Mouse (Mus musculus) E14TG2a.4 (cell line): ENCODE measurements around the gene Tab1.

Experiments used
- H3K27me3 ChIP-seq: 2 replicates; pipeline ENCODE4 v1.6.1; 2014; ENCODE audit warnings: low read length, control low read depth; ENCODE audit not compliant: insufficient read depth
- H3K36me3 ChIP-seq: 2 replicates; pipeline ENCODE4 v1.6.1; 2014; ENCODE audit warnings: low read length, control low read depth; ENCODE audit not compliant: insufficient read depth
- H3K4me1 ChIP-seq: replicated peaks from 2 replicates; pipeline ENCODE4 v1.6.1; 2014; ENCODE audit warnings: low read depth, low read length, control low read depth
- H3K4me3 ChIP-seq: replicated peaks from 2 replicates; pipeline ENCODE4 v1.5.1; 2014; ENCODE audit warnings: mild to moderate bottlenecking, low read length
- H3K9me3 ChIP-seq: 2 replicates; pipeline ENCODE4 v1.6.1; 2014; ENCODE audit warnings: low read length, control low read depth
- CTCF ChIP-seq: conservative IDR thresholded peaks from 2 replicates; pipeline ENCODE4 v1.5.1; 2014; ENCODE audit warnings: low read length
- NANOG ChIP-seq: IDR thresholded peaks from 2 replicates; pipeline ENCODE4 v1.6.1; 2014; ENCODE audit warnings: borderline replicate concordance, low read length, mixed read lengths
- POU5F1 ChIP-seq: IDR thresholded peaks from 2 replicates; pipeline ENCODE4 v1.6.1; 2014; ENCODE audit warnings: low read length, borderline replicate concordance

The Tab1 gene

DNA sequence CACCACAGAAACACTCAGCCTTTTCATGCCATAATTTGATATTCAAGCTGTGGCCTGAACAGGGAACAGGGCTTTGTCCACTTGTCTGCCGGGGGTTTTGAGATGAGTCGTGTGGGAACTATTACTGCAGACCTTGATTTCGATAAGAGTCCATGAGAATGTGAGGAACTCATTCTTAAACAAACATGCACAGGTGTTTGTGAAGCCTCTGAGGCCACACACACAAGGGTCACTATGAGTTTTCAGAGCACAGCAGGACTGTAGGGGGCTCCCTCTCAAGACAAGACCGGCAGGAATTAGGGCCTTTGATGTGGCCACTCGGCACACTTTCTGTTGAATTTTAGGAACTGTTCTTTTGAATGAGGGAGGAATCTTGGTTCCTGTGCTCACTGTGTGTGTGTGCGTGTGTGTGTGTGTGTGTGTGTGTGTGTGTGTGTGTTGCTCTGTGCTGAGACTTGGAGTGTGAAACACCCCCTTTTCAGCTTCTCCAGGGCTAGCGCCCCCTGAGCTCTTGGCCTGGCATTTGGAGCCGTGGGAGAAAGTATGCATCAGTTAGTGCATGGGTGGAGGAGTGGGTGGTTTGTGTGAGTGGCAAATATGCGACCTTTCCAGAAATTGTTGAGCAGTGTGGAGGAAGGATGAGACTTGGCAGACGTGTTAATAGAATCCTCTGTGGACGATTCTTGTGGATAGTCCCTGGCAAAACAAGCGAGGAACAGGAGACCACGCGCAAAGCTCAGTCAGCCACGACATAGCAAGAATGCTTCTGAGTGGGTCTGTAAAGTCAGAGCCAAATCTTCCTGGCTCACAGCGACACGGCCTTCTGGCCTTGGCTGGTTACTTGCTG lies 5.2 kb downstream of the Tab1 start:
- H3K4me3 ChIP-seq, result no peak overlapping the region
- TF ChIP-seq NANOG (no peak), POU5F1 (no peak), CTCF (no peak)
- H3K9me3 ChIP-seq, result no peaks in the 10 kb centered on the region
- H3K27me3 ChIP-seq, result no peaks in the 10 kb centered on the region
- peaks cover 72% of the 10 kb centered on the region for H3K36me3 ChIP-seq
- H3K4me1 ChIP-seq, result peaks cover 86% of the 10 kb centered on the region

DNA sequence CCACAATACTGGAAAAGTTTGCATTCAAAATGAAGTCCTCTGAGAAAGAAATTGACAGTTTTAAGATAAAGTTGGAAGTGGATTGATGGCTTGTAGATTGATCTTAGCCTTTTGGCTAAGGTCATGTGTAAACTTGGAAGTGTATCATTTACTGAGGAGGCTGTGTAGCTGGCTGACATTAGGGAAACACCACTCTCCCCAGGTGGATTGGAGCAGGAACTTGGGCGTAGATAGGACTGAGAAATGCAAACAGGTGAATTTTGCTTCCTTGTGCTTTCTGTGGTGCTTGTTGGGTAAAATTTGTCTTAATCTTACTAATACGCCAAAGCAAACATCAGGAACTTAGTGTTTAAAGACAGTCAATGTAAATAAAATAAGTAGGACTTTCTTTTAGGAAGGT lies 7.4 kb downstream of the Tab1 start:
- no peaks in the 10 kb centered on the region for H3K27me3 ChIP-seq
- TF ChIP-seq CTCF (no peak), POU5F1 (no peak), NANOG (no peak)

GRCm38 (mm10) chr15:80140878-80141277 lies 8.0 kb downstream of the Tab1 start:
- Histone ChIP-seq H3K9me3 (no peaks in the 10 kb centered on the region), H3K27me3 (no peaks in the 10 kb centered on the region), H3K4me3 (no peak overlapping the region), H3K36me3 (peaks cover 87% of the 10 kb centered on the region), H3K4me1 (peaks cover 90% of the 10 kb centered on the region)
- TF ChIP-seq NANOG, result no peak
- no peak for TF ChIP-seq POU5F1
- no peak for TF ChIP-seq CTCF

More for the DNA sequence above, 7.4 kb downstream of the Tab1 start:
- H3K9me3 ChIP-seq, result no peaks in the 10 kb centered on the region
- H3K36me3 ChIP-seq, result peaks cover 88% of the 10 kb centered on the region
- peaks cover 90% of the 10 kb centered on the region for H3K4me1 ChIP-seq
- no peak overlapping the region for H3K4me3 ChIP-seq

DNA sequence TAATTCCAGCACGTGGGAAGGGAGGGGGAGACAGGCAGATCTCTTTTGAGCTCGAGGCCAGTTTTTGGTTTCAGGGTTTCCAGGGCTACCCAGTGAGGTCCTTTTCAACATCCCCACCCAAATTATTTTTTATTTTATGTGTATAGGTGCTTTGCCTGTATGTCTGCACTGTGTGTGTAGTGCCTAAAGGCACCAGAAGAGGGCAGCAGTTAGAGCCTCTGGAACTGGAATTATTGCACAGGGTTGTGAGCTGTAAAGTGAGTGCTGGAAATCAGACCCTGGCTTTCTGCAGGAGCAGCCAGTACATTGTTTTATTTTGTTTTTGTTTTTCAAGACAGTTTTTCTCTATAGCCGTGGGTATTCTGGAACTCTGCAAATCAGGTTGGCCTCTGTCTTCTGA lies 9.2 kb downstream of the Tab1 start:
- H3K36me3 ChIP-seq, result peaks cover 78% of the 10 kb centered on the region
- TF ChIP-seq NANOG (no peak), CTCF (peak; percentile 95)
- H3K4me3 ChIP-seq, result no peak overlapping the region
- peaks cover 90% of the 10 kb centered on the region for H3K4me1 ChIP-seq
- no peaks in the 10 kb centered on the region for H3K9me3 ChIP-seq
- no peaks in the 10 kb centered on the region for H3K27me3 ChIP-seq

DNA sequence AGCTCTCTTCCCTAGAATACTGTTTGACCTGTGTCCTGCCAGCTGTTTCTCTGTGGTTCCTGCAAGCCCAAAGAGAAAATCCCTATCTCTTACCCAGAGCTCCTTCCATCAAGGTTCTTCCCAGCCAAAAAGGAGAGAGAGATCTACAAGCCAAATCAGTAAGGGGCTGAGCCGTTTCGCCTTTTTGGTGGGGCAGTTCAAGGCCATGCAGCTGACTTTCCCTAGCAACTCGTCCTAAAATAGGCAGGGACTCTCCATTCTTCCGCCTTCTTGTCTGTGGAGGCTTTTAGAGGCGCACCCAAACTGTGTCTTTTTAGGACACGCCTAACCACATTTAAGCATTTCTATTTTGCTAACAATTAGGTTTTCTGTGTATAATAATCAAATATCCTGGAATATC lies 10.8 kb downstream of the Tab1 start:
- H3K9me3 ChIP-seq, result no peaks in the 10 kb centered on the region
- peaks cover 72% of the 10 kb centered on the region for H3K36me3 ChIP-seq
- no peaks in the 10 kb centered on the region for H3K27me3 ChIP-seq
- peaks cover 90% of the 10 kb centered on the region for H3K4me1 ChIP-seq
- no peak for TF ChIP-seq POU5F1
- H3K4me3 ChIP-seq, result no peak overlapping the region

DNA sequence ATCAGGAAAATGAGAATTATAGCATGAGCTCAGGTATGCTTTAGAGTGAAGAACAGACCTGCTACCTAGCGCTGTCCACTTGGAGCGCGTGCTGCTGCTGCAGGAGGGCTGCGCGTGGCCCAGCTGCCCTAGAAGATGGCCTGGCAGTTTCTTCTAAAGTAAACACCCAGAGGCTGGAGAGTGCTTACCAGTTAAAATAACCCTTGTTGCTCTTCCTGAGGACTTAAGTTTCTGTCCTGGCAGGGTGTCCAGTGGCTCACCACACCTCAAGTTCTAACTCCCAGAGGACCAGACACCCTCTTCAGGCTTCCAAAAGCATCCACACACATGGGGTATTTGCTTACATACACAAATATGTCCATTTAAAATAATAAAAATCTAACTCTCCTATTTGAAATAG lies 12.5 kb downstream of the Tab1 start:
- Histone ChIP-seq H3K36me3 (peaks cover 72% of the 10 kb centered on the region), H3K9me3 (no peaks in the 10 kb centered on the region), H3K4me1 (peaks cover 79% of the 10 kb centered on the region), H3K4me3 (no peak overlapping the region), H3K27me3 (no peaks in the 10 kb centered on the region)
- TF ChIP-seq NANOG (no peak), CTCF (no peak), POU5F1 (no peak)

GRCm38 (mm10) chr15:80146153-80146552 lies 13.2 kb downstream of the Tab1 start:
- Histone ChIP-seq H3K4me1 (peaks cover 71% of the 10 kb centered on the region), H3K4me3 (no peak overlapping the region), H3K9me3 (no peaks in the 10 kb centered on the region), H3K36me3 (peaks cover 72% of the 10 kb centered on the region), H3K27me3 (no peaks in the 10 kb centered on the region)
- TF ChIP-seq POU5F1, result no peak
- TF ChIP-seq CTCF, result no peak
- no peak for TF ChIP-seq NANOG

DNA sequence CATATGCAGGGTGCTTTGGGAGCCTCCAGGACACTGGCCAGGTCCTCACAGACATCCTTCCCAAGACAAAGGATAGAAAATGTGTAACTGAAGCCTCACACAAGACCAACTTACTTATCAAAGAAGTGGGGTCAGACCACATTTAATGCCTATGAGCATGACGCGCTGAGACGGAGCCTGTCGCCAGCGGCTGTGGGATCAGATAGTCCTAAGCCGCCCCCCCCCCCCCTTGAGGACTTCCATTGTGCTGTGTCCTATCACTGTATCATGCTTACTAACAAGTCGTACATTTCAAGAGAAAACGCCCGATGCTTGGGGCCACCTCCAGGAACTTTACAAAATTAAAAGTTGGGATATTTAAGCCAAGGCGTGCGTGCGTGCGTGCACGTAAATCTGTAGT lies 14.2 kb downstream of the Tab1 start:
- Histone ChIP-seq H3K9me3 (no peaks in the 10 kb centered on the region), H3K36me3 (peaks cover 72% of the 10 kb centered on the region), H3K4me3 (no peak overlapping the region), H3K27me3 (no peaks in the 10 kb centered on the region), H3K4me1 (peaks cover 72% of the 10 kb centered on the region)
- no peak for TF ChIP-seq CTCF
- TF ChIP-seq NANOG, result no peak
- no peak for TF ChIP-seq POU5F1

DNA sequence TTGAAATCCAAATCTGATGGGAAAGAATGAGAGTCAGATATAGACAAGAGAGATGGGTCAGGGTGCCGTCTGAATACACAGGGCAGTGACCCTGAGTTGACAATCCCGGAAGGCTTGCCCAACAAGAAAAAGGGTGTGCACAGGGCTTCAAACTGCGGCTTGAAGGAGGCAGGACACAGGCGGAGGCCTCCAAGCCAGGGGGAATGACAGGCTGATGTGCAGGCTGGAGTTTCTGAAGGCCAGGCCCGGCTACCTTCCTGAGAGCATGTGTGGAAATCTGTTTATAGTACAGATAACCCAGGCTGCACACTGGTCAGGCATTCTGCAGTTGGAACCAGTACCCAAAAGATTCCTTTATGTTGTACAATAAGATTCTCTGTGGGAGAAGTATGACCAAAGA lies 14.6 kb downstream of the Tab1 start:
- H3K9me3 ChIP-seq, result no peaks in the 10 kb centered on the region
- no peak overlapping the region for H3K4me3 ChIP-seq
- peaks cover 72% of the 10 kb centered on the region for H3K4me1 ChIP-seq
- H3K27me3 ChIP-seq, result no peaks in the 10 kb centered on the region
- TF ChIP-seq POU5F1 (no peak), NANOG (no peak), CTCF (no peak)
- peaks cover 73% of the 10 kb centered on the region for H3K36me3 ChIP-seq
